Mouse (Mus musculus) G1E-ER4 (cell line): ENCODE measurements around the gene Tmco3. TPM values are rescaled to one million over a fixed set of nuclear protein-coding genes. Genes with fewer than 3 reads are reported as not detected.

Source experiments
- GATA1 ChIP-seq: IDR thresholded peaks from one replicate; pipeline ENCODE4 v1.8.0; 2012; ENCODE audit warnings: low read length, inconsistent platforms
- polyA plus RNA-seq: library from polyadenylated mRNA; stranded (reverse); fragments of >175 nt; gene quantifications from 2 replicates; pipeline ENCODE4 v1.2.3, GENCODE M21; 2012

Gene Tmco3
- polyA plus RNA-seq, 1 experiment = 7.5 TPM

DNA sequence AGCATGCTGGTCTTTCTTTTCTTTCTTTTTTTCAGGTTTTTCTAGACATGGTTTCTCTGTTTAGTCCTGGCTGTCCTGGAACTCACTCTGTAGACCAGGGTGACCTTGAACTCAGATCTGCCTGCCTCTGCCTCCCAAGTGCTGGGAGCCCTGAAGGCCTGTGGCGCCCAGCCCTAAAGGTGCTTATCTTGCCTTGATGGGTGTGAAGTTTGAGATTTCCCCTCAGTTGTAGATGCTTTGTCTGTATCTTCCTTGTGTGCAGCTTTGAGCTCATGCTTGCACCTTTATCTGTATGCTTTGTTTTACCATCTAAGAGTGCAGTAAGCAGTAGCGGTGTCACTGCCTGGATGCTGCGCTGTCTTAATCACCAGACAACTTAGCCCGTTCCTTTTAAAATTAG lies 55.1 kb downstream of the Tmco3 start:
- TF ChIP-seq GATA1 = peak; percentile 5

DNA sequence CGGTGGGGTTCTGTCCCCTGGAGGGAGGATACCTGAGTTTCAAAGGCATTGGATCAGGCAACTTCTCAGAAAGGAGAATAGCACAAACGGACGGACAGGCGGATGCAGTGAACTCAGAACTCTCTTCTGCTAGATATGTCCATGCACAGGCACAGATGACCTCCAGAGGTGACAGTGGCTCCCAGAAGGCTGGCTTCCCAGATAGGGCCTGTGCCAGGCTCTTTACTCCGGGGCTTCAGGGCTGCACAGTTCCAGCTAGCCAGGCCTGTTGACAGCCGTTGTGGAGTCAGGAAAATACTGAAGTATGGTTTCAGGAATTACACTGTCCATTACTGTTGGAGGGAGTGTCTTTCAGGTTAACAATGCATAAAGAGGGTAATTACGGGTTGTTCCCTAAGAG lies 62.1 kb downstream of the Tmco3 start:
- no peak for TF ChIP-seq GATA1

DNA sequence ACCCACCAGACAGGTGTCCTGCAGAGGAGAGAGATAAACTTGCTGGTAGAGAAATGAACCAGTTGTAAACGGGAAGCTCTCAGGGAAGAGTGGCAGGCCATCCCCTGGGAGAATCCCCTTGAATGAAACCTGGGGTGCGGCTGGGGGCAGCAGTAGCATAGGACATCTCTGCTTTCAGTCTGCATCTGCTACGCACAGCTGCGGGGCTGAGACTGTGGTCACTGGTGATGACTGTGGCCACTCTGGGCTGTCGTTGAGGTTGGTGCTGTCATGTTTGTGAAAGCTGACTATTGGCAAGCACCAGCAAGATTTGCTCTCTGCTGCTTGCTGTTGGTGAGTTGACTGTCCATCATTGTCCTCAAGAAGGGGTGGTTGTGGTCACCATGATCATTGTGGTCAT lies 63.6 kb downstream of the Tmco3 start:
- TF ChIP-seq GATA1 = no peak

DNA sequence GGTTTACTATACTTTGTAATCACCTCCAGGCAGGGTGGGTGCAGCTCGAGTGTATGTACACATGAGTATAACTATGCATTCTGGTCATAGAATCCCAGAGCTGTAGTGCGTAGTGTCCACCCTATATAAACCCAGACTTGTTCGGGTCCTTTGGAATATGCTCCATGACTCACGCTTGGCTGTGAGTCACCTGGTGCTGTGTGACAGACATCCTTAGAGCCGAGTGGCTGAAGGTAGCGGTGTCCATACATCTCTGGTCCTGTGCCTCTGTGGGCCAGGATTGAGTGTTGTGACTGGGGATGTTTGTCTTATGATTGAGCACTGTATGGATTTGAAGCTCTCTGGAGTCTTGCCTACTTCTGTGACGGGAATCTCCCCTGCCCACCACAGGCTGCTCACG lies 64.6 kb downstream of the Tmco3 start:
- TF ChIP-seq GATA1 = no peak

DNA sequence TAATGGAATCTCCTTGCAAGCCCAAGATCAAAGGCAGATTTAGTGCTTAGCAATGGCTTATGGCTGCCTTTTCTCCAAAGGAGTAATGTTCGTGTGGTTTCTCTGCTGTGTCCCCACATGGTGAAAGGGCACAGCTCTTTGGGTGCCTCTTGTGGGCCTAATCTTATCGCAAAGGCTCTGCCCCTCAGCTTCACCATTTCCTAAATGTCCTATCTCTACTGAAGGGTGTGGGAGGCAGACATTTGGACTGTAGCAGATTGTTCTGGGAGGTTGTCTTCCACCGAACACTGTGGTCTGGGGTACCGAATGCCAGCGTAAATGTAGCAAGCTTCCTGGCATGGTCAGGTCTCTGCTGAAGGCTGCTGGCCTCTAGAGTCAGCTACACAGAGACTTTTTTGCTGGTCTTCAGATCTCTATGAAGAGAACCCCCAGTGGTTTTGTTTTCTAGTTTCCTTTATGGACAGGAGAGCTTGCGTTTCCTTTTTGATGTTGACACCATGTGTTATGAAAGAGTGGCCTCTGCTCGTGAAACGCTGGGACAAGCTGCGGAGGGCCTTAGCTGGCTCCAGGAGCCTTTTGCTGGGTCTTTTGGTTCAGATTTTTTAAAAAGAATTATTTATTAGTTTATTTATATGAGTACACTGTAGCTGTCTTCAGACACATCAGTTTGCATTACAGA lies 65.3 kb downstream of the Tmco3 start:
- TF ChIP-seq GATA1 = peak; percentile 75

DNA sequence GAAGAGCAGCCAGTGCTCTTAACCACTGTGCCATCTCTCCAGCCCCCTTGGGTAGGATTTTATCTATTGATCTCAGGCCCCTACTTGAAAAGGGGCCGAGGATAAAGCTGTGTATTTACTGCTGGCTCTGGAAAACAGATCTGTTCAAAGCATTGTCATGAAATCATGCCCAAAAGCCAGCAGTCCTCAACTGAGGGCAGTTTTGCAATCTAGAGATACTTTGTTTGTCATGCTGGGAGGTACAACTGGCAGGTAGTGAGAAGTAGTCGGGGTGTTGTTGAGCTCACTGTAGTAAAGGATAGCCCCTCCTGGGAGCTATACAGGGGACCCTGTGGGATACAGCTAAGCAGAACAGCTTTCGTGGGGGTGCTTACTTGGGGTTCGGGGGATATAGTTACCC lies 65.9 kb downstream of the Tmco3 start:
- no peak for TF ChIP-seq GATA1

DNA sequence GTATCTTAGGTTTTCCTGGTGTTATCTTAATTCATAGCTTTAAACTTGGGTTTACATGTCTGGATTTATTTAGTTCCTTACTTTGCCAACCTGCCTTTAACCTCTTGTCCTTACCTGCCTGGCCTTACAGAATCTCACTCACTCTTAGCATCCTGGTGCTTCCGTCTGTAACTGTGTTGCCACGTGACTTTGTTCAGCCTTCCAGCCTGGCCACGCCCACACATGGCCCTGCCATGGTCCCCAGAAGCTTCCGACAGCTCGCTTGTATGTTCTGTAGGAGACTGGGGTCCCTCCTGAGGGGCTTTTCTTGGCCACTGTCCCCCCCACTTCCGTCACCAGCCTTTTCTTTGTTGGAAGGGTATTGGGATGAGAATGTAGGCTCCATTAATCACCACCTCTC lies 68.2 kb downstream of the Tmco3 start:
- no peak for TF ChIP-seq GATA1

DNA sequence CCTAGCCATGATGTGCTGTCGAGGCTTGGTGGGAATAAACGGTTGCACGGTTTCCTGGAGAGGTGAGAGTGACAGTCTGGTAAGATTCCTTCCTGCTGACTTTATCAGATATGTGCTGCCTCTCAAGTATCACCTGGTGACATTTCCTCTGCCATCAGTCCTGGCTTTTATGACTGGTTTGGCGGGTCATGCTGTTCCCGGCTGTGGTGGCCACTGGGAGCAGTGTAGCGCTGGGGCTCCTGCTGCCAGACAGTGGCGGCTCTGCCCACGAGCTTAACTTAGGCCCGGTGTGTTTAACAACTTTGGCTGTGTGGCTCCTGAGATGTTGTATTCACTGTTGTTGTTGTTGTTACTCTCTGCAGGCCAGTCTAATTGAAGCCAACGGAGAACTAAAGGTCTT lies 68.7 kb downstream of the Tmco3 start:
- TF ChIP-seq GATA1 = no peak

DNA sequence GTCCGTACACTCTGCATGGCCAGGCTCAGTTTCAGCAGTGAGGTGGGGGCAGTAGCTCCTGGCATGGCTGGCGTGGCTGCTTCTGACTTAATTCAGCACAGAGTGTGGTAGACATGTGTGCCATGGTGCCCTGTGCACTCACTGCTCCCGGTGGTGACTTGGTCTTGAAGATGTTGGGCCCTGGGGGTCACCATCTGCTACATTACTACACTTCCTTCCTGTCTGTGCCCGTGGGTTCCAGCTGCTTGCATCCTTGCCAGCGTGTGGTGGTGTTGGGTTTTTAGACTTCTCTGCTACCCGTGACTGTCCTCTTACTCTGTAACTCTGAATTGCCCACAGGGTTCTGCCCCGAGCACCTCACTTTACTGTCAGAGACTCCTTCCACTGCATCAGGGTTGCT lies 72.2 kb downstream of the Tmco3 start:
- no peak for TF ChIP-seq GATA1

DNA sequence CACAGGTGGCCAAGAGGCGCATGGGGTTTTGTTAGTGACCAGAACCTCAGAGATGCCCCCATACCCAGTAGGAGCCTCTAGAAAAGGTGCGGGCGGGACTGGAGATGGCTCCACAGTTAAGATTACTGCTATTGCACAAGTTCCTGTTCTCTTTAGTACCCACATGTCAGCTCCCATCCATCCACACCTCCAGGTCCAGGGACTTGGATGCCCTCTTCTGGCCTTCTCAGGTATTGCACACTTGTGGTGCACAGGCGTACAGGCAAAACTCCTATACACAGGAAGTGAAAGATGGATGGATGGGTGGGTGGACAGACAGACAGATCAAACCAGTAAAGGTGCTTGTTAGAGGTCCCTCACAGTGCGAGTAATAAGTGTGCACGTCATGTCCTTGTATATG lies 73.9 kb downstream of the Tmco3 start:
- TF ChIP-seq GATA1 = no peak

Other genes starting within 250 kb of the Tmco3 start
- not detected in 2 replicates for gene Proz, start 227.3 kb upstream of the Tmco3 start, polyA plus RNA-seq
- 6.1 and 13.2 TPM in 2 replicates for gene Pcid2, start 182.7 kb upstream of the Tmco3 start, polyA plus RNA-seq
- 60.9 and 97.4 TPM in 2 replicates for gene Cul4a, start 182.6 kb upstream of the Tmco3 start, polyA plus RNA-seq
- gene Lamp1, start 129.0 kb upstream of the Tmco3 start, polyA plus RNA-seq = 153 and 221 TPM in 2 replicates
- gene Grtp1, start 87.6 kb upstream of the Tmco3 start, polyA plus RNA-seq = 13.3 and 13.6 TPM in 2 replicates
- 0.03 TPM in 1 of 2 replicates, not detected in the other for gene Adprhl1, start 34.0 kb upstream of the Tmco3 start, polyA plus RNA-seq
- gene Dcun1d2, start 59 bp upstream of the Tmco3 start, polyA plus RNA-seq = 2.4 and 4.0 TPM in 2 replicates
- 30.3 and 62.9 TPM in 2 replicates for gene Tfdp1, start 50.6 kb downstream of the Tmco3 start, polyA plus RNA-seq
- not detected in 2 replicates for gene Atp4b, start 108.6 kb downstream of the Tmco3 start, polyA plus RNA-seq
- not detected in 2 replicates for gene Grk1, start 116.9 kb downstream of the Tmco3 start, polyA plus RNA-seq
- gene Tmem255b, start 147.0 kb downstream of the Tmco3 start, polyA plus RNA-seq = not detected in 2 replicates
- not detected in 2 replicates for gene Gas6, start 206.3 kb downstream of the Tmco3 start, polyA plus RNA-seq